Mouse (Mus musculus): ENCODE results near the gene App.
A peak's percentile ranks its signal among the peaks of the same experiment; 100 is the strongest.

The App gene

DNA sequence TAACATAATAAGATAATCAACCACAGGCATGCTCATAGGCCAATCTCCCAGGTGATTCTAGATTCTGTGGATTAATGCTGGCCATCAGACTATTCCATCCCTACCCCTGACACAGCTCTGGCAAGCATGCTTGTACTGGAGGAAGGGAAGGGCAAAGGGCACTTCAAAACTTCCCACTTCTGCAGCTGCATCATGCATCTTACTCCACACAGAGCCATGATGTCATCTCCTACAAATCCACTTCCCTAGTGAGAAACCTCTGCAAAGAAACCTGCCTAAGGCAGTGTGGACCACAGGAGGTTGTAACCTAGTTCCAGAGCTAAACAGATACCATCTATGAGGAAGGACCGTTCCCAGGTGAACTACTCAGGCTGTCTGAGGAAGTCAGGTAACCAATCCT is 89.4 kb downstream of the App start:
- no peak for DNase-seq (ENCODE audit: low spot score in 2 of 2)

GRCm38 (mm10) chr16:85075330-85075729 is 98.2 kb downstream of the App start:
- no peak for DNase-seq (ENCODE audit: low spot score in 2 of 2)

DNA sequence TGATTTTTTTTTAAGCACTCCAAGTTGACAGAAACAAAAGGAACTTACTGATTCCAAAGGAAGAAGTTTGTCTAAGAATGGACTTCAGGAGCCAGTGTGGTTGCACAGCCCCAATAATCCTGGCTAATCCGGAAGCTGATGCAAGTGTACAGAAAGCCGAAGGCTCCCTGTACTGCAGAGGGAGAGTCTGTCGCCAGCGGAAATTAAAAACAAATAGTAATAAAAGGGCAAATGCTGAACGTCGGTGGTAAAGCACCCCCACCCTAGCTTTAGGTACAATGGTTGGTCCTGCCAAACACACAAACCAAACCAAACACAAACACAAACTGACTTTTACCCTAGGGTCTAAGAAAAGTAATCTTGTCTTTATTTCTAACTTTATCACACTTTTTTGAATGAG is 98.7 kb downstream of the App start:
- no peak for DNase-seq (ENCODE audit: low spot score in 2 of 2)

DNA sequence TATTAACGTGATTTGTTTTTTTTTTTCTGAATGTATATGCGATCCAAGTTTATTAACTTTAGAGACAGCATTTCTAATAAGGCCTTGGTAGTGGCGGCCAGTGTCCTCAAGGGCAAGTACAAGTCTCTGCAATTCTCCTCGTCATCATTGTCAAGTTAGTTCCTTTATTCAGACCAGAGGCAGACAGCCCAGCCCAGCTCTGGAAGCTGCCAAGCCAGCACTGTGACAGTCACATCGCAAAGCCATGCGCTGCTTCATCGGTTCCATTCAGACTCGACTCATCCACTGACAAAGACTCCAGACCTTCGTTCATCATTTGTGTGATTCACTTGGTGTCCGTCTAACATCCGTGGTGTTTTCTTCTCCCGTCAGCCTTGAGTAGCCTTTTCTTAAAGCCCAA is 100.9 kb downstream of the App start:
- DNase-seq (ENCODE audit: low spot score in 2 of 2), result no peak

- DNase-seq (ENCODE audit: low spot score in 2 of 2), result peak in 1 of 2 experiments; percentile 4
Measured at GRCm38 (mm10) chr16:85071791-85072190, 101.8 kb downstream of the App start.

- no peak for DNase-seq (ENCODE audit: low spot score in 2 of 2)
Measured at GRCm38 (mm10) chr16:85071248-85071647, 102.3 kb downstream of the App start.

GRCm38 (mm10) chr16:85067254-85067893 is 106.2 kb downstream of the App start:
- no peak for DNase-seq (ENCODE audit: low spot score in 2 of 2)

DNA sequence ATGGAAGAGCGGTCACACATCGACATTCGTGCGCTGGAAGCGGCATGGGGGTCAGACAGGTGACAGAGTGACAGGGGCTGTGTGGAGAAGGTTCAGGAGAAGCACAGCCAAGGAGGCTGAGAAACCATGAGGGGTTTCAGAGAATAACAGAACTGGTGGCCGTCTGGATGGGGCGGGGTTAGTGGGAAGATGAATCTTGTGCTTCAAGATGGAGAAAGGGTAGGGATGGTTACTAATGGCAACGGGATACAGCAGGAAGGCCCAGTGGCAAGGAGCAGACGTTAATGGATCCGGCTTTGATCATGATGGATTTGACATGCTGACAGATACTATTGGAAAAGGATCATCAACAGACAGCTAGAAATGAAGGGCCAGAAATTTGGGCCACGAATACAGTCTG is 107.3 kb downstream of the App start:
- no peak for DNase-seq (ENCODE audit: low spot score in 2 of 2)

DNA sequence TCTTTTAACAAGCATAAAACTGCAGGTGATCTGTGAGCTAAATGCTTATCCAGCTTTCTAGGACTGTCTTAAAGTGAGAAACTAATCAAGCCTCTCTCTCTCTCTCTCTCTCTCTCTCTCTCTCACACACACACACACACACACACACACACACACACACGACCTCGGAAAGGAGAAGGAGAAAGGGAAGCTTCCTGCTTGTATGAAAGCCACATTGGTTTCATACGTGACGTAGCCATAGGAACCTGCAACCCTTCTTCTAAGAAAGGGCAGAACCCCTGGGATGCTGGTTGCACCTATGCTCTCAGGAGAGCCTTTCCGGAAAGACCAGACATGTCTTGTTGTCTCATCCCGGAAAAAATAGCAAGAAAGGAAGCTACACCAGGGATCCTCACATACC is 108.8 kb downstream of the App start:
- DNase-seq (ENCODE audit: low spot score in 2 of 2), result no peak

- no peak for DNase-seq (ENCODE audit: low spot score in 2 of 2)
Measured at GRCm38 (mm10) chr16:85062732-85063131, 110.8 kb downstream of the App start.

DNA sequence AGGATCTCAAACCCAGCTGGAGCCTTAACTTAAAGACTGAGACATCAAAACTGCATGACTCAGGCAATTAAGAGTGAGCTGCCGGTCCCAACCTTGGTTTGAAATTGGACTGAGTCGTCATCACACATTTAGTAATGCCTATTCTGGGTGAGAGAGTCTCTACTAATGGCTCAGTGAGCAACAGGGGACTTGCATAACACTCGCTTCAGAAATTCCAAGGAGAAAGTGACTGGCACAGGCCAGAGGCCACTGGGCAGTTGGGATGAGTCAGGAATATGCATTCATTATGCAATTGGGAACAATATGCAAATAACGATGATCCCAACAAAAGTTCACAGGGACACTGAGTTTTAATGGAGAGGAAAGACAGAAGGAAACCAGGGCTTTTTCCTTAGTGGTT is 111.8 kb downstream of the App start:
- DNase-seq (ENCODE audit: low spot score in 2 of 2), result no peak

GRCm38 (mm10) chr16:85058138-85058537 is 115.4 kb downstream of the App start:
- DNase-seq (ENCODE audit: low spot score in 2 of 2), result no peak

GRCm38 (mm10) chr16:85056212-85056611 is 117.4 kb downstream of the App start:
- no peak for DNase-seq (ENCODE audit: low spot score in 2 of 2)

- DNase-seq (ENCODE audit: low spot score in 2 of 2), result no peak
Measured at GRCm38 (mm10) chr16:85053996-85054395, 119.6 kb downstream of the App start.

GRCm38 (mm10) chr16:85047310-85047709 is 126.3 kb downstream of the App start:
- DNase-seq (ENCODE audit: low spot score in 2 of 2), result no peak

DNA sequence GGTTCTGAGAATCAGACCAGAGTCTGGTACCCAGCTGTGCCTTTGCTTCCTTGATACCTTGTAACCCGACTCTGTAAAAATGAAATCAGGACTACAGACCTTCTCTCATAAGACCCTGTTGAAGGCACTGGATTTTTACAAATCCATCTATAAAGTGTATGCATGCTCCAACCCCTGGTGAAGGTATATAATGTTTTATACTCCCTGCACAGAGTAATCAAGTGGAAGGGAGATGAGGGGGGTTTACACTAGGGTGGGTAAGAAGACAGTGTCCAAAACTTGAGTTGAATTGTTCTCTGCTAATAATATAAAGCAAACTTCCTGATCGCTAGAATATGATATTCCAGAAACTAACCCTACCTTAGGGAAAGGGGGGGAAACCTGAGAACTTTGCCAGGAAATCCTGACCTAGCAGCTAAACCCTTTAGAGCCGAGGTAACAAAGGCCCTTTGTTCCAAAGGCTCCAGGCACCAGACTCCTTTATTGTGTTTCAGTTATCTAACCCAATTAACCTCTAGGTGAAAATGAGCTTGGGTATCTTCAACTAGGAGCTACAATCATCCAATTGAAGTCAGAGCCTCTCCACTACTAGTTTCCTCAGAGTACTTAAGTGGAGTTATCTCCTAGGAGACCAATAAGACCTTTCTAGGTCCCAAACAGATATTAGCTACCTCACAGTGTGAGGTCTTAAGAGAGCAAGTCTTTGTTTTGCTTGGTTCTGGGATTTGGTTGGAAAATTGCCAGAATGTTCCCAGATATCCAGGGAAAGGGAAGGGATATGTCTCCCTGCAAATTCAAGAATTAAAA is 132.2 kb downstream of the App start:
- no peak for DNase-seq (ENCODE audit: low spot score in 2 of 2)

DNA sequence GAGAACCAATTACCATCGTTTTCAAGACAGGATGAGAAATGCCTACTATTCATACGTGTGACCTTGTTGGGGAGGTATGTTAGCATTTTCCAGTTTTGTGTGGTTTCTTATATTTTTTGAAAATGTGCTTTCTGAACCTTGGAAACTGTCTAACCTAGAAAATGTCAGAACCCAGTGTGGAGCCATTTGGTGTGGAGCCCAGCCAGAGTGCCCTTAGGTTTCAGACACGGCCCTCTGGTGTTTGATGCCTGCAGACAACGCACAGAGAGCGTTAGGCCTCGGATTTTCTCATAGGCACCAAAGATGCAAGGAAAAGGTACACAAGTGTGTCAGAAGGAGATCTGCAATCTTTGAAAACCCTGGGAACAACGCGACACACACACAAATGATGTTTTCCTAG is 134.8 kb downstream of the App start:
- DNase-seq (ENCODE audit: low spot score in 2 of 2), result no peak

- no peak for DNase-seq (ENCODE audit: low spot score in 2 of 2)
Measured at GRCm38 (mm10) chr16:85037969-85038644, 135.5 kb downstream of the App start.

DNA sequence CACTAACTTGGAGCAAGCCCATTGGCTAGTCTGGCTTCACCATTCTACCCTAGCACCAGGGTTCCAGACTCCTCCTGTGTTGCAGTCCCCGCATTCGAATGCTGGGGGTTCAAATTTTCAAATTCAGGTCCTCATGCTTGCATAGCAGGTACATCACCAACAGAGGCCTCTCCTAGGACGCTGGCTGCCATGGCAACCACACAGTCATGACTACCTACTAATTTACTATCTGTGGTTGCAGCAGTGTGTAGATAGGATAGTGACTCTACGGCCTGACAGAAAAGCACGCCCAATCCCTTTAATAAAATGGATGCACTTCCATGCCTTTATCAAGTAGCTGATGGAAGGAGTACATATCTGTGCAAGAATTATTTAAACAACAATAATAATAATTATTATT is 137.8 kb downstream of the App start:
- no peak for DNase-seq (ENCODE audit: low spot score in 2 of 2)

GRCm38 (mm10) chr16:85033747-85034146 is 139.8 kb downstream of the App start:
- DNase-seq (ENCODE audit: low spot score in 2 of 2), result no peak

- no peak for DNase-seq (ENCODE audit: low spot score in 2 of 2)
Measured at GRCm38 (mm10) chr16:85030810-85031209, 142.8 kb downstream of the App start.

- no peak for DNase-seq (ENCODE audit: low spot score in 2 of 2)
Measured at GRCm38 (mm10) chr16:85028396-85028795, 145.2 kb downstream of the App start.

GRCm38 (mm10) chr16:85024706-85025105 is 148.9 kb downstream of the App start:
- DNase-seq (ENCODE audit: low spot score in 2 of 2), result no peak
